Mouse (Mus musculus) midbrain, postnatal 0 days (tissue): ENCODE data around the gene Hnrnpa3. TPM values are rescaled to one million over a fixed set of nuclear protein-coding genes. Genes with fewer than 3 reads are reported as not detected.

Source experiments
- ATAC-seq: fragments of 200-750 bp; cut with Nextera tagmentation; 2 replicates; pipeline ENCODE4 v1.8.0; 2017; ENCODE audit warnings: moderate number of reproducible peaks, mild to moderate bottlenecking, moderate TSS enrichment, moderate library complexity; ENCODE audit not compliant: low FRiP score
- DNase-seq: peaks from one replicate; pipeline ENCODE4 v3.0.0-alpha.2; 2015; ENCODE audit warnings: low spot score
- H3K27ac ChIP-seq: fragments of 300-500 bp; sonication (generic); 2 replicates; pipeline ENCODE4 v1.5.1; 2014; ENCODE audit warnings: low read depth, mild to moderate bottlenecking, low read length, mixed read lengths
- H3K27me3 ChIP-seq: fragments of 300-500 bp; sonication (generic); 2 replicates; pipeline ENCODE4 v1.6.1; 2014; ENCODE audit warnings: low read length, control low read depth, mixed read lengths; ENCODE audit not compliant: insufficient read depth
- H3K36me3 ChIP-seq: fragments of 300-500 bp; sonication (generic); 2 replicates; pipeline ENCODE4 v1.6.1; 2014; ENCODE audit warnings: low read length, control low read depth, mixed read lengths; ENCODE audit not compliant: insufficient read depth
- H3K4me1 ChIP-seq: fragments of 300-500 bp; sonication (generic); 2 replicates; pipeline ENCODE4 v1.6.1; 2014; ENCODE audit warnings: mild to moderate bottlenecking, control low read depth, antibody characterized with exemption, low read length, mixed read lengths; ENCODE audit not compliant: insufficient read depth
- H3K4me2 ChIP-seq: fragments of 300-500 bp; sonication (generic); 2 replicates; pipeline ENCODE4 v1.6.1; 2014; ENCODE audit warnings: low read depth, mild to moderate bottlenecking, low read length, mixed read lengths; ENCODE audit not compliant: poor library complexity, severe bottlenecking
- H3K4me3 ChIP-seq: fragments of 300-500 bp; sonication (generic); 2 replicates; pipeline ENCODE4 v1.5.1; 2014; ENCODE audit warnings: low read depth, mild to moderate bottlenecking, low read length, moderate library complexity
- H3K9ac ChIP-seq: fragments of 300-500 bp; sonication (generic); replicated peaks from 2 replicates; pipeline ENCODE4 v1.6.1; 2014; ENCODE audit warnings: mild to moderate bottlenecking, low read length, moderate library complexity, mixed read lengths; ENCODE audit not compliant: poor library complexity, severe bottlenecking
- H3K9me3 ChIP-seq: fragments of 300-500 bp; sonication (generic); 2 replicates; pipeline ENCODE4 v1.6.1; 2016; ENCODE audit warnings: low read length, control low read depth
- CTCF ChIP-seq: IDR thresholded peaks from 2 replicates; pipeline ENCODE4 v1.5.1; 2016; ENCODE audit warnings: antibody characterized with exemption, mild to moderate bottlenecking
- WGBS: fragments of 180-500 bp; shearing (Covaris S2); extraction: QIAGEN DNeasy Blood & Tissue Kit; methylation state at CpG from one replicate; pipeline ENCODE4 v1.1.7; 2014; 5-methylcytosine and 5-hydroxymethylcytosine counted together
- microRNA-seq: library from miRNA; unstranded; fragments of <30 nt; microRNA quantifications from one replicate; pipeline ENCODE4, GENCODE M21; 2016; ENCODE audit warnings: borderline number of aligned reads
- polyA plus RNA-seq: library from polyadenylated mRNA; unstranded; fragments of >200 nt; fragmentation: Nextera tagmentation; extraction: Ambion mirVana; gene quantifications from 2 replicates; pipeline ENCODE4 v1.2.1, GENCODE M21; 2015
- total RNA-seq: library from RNA; depleted of rRNA; stranded (reverse); fragments of >200 nt; gene quantifications from 2 replicates; pipeline ENCODE4 v1.2.3, GENCODE M21; 2014; rRNA removed

Hnrnpa3 gene
- total and polyA plus RNA-seq, 2 experiments from 2014 or later = 83.7 to 96.6 TPM

- 43% methylated on average over 5 of the region's 5 CpGs for WGBS
- TF ChIP-seq CTCF = no peak
- H3K36me3 ChIP-seq = no peaks in the 10 kb centered on the region
- no peak overlapping the region for H3K9ac ChIP-seq
- no peak for ATAC-seq
- no peaks in the 10 kb centered on the region for H3K27me3 ChIP-seq
- no peak overlapping the region for H3K27ac ChIP-seq
- H3K4me2 ChIP-seq = no peak overlapping the region
- H3K9me3 ChIP-seq = 0 out of 2 replicates have a peak, but pooled peaks cover 3% of the 10 kb centered on the region
- no peak overlapping the region for H3K4me3 ChIP-seq
- no peak for DNase-seq
- no peaks in the 10 kb centered on the region for H3K4me1 ChIP-seq
Observed at GRCm38 (mm10) chr2:75706435-75706834, 47.4 kb downstream of the Hnrnpa3 start.

- no peak overlapping the region for H3K4me2 ChIP-seq
- no peaks in the 10 kb centered on the region for H3K4me1 ChIP-seq
- no peak overlapping the region for H3K27ac ChIP-seq
- no peak for TF ChIP-seq CTCF
- WGBS = 19% methylated on average over 1 of the region's 1 CpGs
- H3K27me3 ChIP-seq = no peaks in the 10 kb centered on the region
- 0 out of 2 replicates have a peak, but pooled peaks cover 3% of the 10 kb centered on the region for H3K9me3 ChIP-seq
- H3K4me3 ChIP-seq = no peak overlapping the region
- no peaks in the 10 kb centered on the region for H3K36me3 ChIP-seq
- no peak overlapping the region for H3K9ac ChIP-seq
- ATAC-seq (no peak), DNase-seq (no peak)
Observed at GRCm38 (mm10) chr2:75707420-75707819, 48.4 kb downstream of the Hnrnpa3 start.

DNA sequence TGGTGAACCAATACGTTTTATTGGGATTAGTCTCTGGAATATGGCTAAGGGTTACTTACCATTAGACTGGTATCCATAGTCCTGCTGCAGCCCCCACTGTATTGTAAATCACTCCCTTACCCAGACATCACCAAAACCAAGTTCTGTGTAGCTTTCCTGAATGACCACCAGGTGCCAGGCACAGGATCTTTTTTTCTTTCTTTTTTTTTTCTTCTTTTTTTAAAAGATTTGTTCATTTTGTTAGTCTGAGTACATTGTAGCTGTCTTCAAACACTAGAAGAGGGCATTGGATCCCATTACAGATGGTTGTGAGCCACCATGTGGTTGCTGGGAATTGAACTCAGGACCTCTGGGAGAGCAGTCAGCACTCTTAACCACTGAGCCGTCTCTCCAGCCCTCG lies 54.0 kb downstream of the Hnrnpa3 start:
- ATAC-seq (no peak), DNase-seq (no peak)
- H3K4me2 ChIP-seq = no peak overlapping the region
- H3K4me1 ChIP-seq = no peaks in the 10 kb centered on the region
- H3K9me3 ChIP-seq = 0 out of 2 replicates have a peak, but pooled peaks cover 3% of the 10 kb centered on the region
- no peaks in the 10 kb centered on the region for H3K36me3 ChIP-seq
- H3K27me3 ChIP-seq = no peaks in the 10 kb centered on the region
- no peak overlapping the region for H3K4me3 ChIP-seq
- H3K27ac ChIP-seq = no peak overlapping the region
- no peak overlapping the region for H3K9ac ChIP-seq
- 0 out of 2 replicates have a peak, but pooled peaks have one; percentile 4 for TF ChIP-seq CTCF
- WGBS = 92% methylated on average over 3 of the region's 3 CpGs

GRCm38 (mm10) chr2:75714766-75715165 lies 55.7 kb downstream of the Hnrnpa3 start:
- H3K27ac ChIP-seq = no peak overlapping the region
- no peak overlapping the region for H3K4me2 ChIP-seq
- WGBS = 72% methylated on average over 4 of the region's 4 CpGs
- no peak overlapping the region for H3K9ac ChIP-seq
- DNase-seq (no peak), ATAC-seq (no peak)
- no peak for TF ChIP-seq CTCF
- no peaks in the 10 kb centered on the region for H3K4me1 ChIP-seq
- no peaks in the 10 kb centered on the region for H3K9me3 ChIP-seq
- H3K4me3 ChIP-seq = no peak overlapping the region
- no peaks in the 10 kb centered on the region for H3K27me3 ChIP-seq
- H3K36me3 ChIP-seq = no peaks in the 10 kb centered on the region

GRCm38 (mm10) chr2:75716046-75717016 lies 57.3 kb downstream of the Hnrnpa3 start:
- 65% methylated on average over 12 of the region's 12 CpGs for WGBS

More at GRCm38 (mm10) chr2:75716046-75717016, 57.3 kb downstream of the Hnrnpa3 start:
- H3K9me3 ChIP-seq = no peaks in the 10 kb centered on the region
- no peak overlapping the region for H3K4me3 ChIP-seq
- no peaks in the 10 kb centered on the region for H3K4me1 ChIP-seq
- peak; percentile 31 for DNase-seq
- TF ChIP-seq CTCF = no peak
- no peak overlapping the region for H3K4me2 ChIP-seq
- H3K9ac ChIP-seq = no peak overlapping the region
- no peaks in the 10 kb centered on the region for H3K27me3 ChIP-seq
- H3K36me3 ChIP-seq = no peaks in the 10 kb centered on the region
- H3K27ac ChIP-seq = no peak overlapping the region
- ATAC-seq = no peak

Small RNAs within 50 kb of the gene (microRNA-seq; reads per million reads assigned to microRNA genes)
- gene Gm24574 = not detected

Other genes with a start within 250 kb of the Hnrnpa3 start
- gene Nfe2l2, start 45.4 kb downstream of the Hnrnpa3 start, total RNA-seq = 8.9 and 9.0 TPM in 2 replicates
- gene Nfe2l2, start 45.4 kb downstream of the Hnrnpa3 start, polyA plus RNA-seq = 11.3 and 12.5 TPM in 2 replicates
- gene Agps, start 172.9 kb downstream of the Hnrnpa3 start, total RNA-seq = 37.9 and 53.5 TPM in 2 replicates
- 13.1 and 17.1 TPM in 2 replicates for gene Agps, start 172.9 kb downstream of the Hnrnpa3 start, polyA plus RNA-seq